Mouse (Mus musculus) liver, adult 2 months (tissue): ENCODE data around the gene Srp14.

Source experiments
- CTCF ChIP-seq: fragments of 200-500 bp; IDR thresholded peaks from 2 replicates; pipeline ENCODE4 v1.5.1; 2011; ENCODE audit warnings: low read depth, low read length, control low read depth
- POLR2A ChIP-seq: fragments of 200-500 bp; IDR thresholded peaks from 2 replicates; pipeline ENCODE4 v1.6.1; 2011; ENCODE audit warnings: low read length, control low read depth; ENCODE audit not compliant: insufficient read depth; ENCODE audit errors: extremely low read depth

DNA sequence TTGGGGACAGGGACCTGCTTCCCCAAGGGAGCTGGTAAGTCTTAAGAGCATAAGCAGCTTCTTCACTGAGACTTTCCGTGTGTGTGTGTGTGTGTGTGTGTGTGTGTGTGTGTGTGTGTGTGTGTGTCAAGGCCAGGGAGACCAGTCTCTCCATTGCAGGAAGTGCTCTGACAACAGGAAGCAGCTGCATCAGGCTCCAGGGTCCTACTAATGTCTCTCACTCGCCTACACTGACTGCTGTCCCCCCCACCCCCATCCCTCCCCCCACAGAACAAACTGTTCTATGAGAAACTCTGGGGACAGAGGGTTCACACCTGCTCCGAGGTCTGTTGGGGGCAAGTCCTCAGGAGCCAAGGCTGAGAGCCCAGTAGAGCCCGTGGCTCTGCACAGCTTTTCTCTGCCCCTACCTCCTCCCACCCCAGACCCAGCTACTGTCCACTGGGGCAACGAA lies 11.8 kb upstream of the Srp14 start:
- TF ChIP-seq POLR2A, result no peak
- no peak for TF ChIP-seq CTCF
